Mouse (Mus musculus) inflammation-experienced regulatory T-cells, adult 6 months (primary cell): ENCODE measurements around the gene Orai1. TPM values are rescaled to one million over a fixed set of nuclear protein-coding genes. Genes with fewer than 3 reads are reported as not detected.

Experiments
- ATAC-seq: one replicate; pipeline ENCODE4 v1.8.0; 2017
- polyA plus RNA-seq, 3 experiments: library from polyadenylated mRNA; unstranded; fragments of 100-300 nt; shearing (Covaris generic); gene quantifications; one replicate each; pipeline ENCODE4 v1.2.1; 2017

Gene Orai1
- polyA plus RNA-seq, 3 experiments from 2014 or later, result 7.3 to 10.0 (median 8.0) TPM

GRCm38 (mm10) chr5:122997205-122998204, 17.4 kb upstream of the Orai1 start:
- ATAC-seq, result no peak

GRCm38 (mm10) chr5:123000901-123001300, 14.0 kb upstream of the Orai1 start:
- no peak for ATAC-seq

GRCm38 (mm10) chr5:123005716-123006592, 8.9 kb upstream of the Orai1 start:
- no peak for ATAC-seq

GRCm38 (mm10) chr5:123008877-123009493, 5.9 kb upstream of the Orai1 start:
- no peak for ATAC-seq

DNA sequence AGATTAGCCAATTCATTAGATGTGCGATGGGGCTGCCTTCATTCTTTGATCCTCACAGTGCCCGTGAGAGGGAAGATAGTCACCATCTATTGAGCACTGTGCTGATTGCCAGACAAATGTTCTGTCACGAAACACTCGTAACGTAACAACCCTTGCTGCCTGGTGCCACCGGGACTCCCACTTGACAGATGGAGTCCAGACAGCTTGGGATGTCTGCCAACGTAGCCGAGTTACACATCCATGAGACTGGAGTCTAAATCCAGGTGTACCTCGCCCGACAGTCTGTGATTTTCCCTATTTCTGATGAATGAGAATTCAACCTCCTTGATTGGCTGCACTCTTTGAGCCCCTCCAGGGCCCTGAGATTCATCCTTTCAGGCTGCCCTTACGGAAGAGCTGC, 5.0 kb upstream of the Orai1 start:
- ATAC-seq, result no peak

- no peak for ATAC-seq
Observed at GRCm38 (mm10) chr5:123010806-123011205, 4.1 kb upstream of the Orai1 start.

DNA sequence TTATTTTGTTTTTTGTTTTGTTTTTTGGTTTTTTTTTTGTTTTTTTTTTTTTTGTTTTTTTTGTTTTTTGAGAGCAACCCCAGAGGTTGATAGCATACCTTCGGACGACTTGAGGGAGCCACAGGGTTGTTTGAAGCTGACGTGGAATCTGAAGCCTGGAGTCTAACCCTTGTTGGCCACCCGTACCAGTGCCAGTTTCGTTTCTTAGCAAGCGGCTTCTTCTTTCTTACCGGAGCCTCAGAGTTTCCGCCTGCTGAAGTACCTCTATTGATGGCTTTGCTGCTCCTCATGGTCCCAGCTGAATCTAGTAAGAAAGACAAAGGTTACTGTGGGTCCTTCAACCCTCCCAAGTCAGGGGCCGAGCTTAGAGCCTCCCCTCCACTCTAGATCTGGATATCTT, 3.2 kb upstream of the Orai1 start:
- ATAC-seq, result no peak

- no peak for ATAC-seq
Observed at GRCm38 (mm10) chr5:123013599-123014315, 1.1 kb upstream of the Orai1 start.

DNA sequence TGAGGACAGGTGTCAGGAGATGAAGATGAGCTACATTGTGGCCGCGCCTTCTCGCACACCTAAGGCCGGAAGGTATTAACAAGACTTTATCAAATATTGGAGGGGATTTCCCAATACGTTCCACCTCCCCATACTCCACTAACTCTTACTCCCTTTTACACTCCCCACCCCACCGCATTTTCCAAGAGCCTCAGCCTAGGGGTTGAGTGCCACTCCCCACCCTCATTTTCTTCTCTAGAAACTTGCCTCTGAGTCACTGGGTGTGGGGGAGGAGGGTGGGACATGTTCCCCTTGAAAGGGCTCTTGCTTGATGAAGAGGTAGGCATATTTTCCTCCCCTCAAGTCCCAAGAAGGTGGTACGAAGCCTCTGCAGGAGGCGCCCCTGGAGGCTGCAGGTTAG, 1.0 kb downstream of the Orai1 start:
- ATAC-seq, result peak; percentile 67

- no peak for ATAC-seq
Observed at GRCm38 (mm10) chr5:123017504-123017903, 2.6 kb downstream of the Orai1 start.

DNA sequence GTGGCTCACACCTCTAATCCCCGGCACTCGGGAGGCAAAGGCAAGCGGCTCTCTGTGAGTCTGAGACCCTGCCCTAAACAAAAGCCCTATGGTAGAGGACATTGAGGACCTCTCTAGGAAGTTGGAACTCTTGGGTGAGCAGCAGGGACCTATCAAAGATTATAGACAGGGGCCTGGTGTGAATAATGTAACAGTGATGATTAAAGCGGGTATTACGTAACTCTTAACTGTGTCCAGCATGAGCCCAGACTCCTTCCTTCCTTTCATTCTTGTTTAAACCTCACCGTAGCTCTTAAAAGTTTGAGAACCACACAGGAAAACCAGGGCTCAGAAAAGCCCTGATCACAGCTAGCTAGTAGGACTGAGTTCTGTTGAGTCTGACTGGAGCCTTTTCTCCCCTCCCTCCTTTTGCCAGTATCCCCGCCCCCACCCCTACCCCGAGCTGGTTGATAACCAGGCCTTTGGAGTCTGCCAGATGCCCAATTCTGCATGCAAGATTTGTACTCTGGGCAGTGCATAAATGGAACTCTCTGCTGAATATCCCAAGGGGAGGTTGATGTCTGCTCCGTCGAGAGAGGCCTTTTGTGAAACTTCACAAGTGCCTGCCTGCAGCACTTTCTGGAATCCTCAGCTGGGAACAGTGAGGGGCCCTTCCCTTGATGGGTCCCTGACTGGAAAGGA, 4.6 kb downstream of the Orai1 start:
- no peak for ATAC-seq

DNA sequence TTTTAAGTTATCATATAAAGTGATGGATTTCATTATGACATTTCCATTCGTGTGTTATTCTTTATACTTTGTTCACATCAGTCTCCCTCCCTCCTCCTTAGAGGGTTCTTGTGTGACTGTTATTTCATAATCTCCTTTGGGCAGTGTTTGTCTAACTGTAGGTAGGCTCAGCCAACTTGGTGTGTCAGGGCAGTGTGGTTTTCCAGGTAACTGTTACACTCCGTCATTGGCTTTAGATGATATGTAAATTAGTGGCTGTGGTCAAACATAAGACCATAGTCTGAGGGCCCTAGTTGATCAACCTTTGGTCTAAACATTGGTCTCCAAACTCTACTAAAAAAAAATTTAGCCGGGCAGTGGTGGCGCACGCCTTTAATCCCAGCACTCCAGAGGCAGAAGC, 5.6 kb downstream of the Orai1 start:
- ATAC-seq, result no peak

DNA sequence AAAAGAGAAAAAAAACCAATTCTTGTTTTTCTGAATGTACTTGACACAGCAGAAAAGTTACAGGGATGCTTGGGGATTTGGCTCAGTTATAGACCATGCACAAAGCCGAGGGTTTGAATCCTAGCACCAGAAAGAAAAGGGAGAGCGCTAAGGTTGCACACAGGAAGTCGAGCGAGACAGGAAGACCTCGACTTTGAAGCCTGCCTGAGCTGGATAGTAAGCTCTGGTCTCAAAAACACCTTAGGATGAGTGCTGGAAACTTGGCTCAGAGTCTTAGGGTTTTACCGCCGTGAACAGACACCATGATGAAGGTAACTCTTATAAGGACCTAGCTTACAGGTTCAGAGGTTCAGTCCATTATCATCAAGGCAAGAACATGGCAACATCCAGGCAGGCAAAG, 6.6 kb downstream of the Orai1 start:
- ATAC-seq, result peak; percentile 76

GRCm38 (mm10) chr5:123023049-123023448, 8.2 kb downstream of the Orai1 start:
- ATAC-seq, result no peak

DNA sequence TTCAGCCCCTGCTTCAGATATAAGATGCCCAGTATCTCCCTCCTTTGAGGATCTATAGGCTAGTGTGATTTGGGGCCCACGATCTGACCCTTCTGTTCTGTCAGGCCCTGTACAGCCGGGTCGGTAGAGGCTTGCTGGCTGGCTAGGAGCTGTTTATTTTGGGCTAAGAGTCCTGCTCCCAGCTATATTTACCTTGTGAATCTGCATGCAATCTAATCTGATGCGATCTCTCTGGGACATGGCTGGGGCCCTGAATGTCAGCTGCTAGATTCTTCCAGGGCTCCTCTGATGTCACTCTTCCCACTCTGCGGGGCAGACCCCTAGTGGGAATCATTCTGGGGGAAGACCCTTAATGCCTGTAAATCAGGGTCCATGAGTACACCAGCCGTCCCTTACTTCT, 9.4 kb downstream of the Orai1 start:
- ATAC-seq, result no peak

DNA sequence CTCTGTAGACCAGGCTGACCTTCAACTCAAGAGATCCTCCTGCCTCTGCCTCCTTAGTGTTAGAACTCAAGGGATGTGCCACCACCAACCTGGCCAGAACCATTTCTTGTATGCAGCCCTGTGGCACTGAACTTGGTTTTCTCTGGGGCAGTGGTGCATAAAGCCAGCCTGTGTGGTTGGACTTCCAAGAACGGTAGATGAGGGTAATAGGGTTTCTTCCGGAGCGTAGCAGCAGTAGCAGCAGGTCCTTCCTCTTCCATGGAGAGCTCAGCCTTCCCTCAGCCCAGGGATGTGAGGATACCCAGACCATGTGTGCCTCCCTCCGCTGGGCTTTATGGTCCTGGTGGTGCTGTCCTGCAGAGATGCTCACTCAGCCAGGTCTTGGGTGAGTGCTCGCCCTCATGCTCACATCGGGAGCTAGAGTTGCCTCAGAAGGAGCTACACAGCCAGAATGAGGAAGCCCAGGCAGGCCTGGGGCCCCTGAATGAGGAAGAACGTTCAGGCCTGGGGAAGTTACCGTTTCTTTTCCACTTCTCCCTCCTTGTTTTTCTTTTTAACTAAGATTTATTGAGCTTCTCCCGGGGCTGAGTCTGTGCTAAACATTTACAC, 10.2 kb downstream of the Orai1 start:
- no peak for ATAC-seq

GRCm38 (mm10) chr5:123026414-123026813, 11.5 kb downstream of the Orai1 start:
- no peak for ATAC-seq

- ATAC-seq, result no peak
Observed at GRCm38 (mm10) chr5:123027436-123027835, 12.6 kb downstream of the Orai1 start.

GRCm38 (mm10) chr5:123029729-123030128, 14.9 kb downstream of the Orai1 start:
- ATAC-seq, result no peak

DNA sequence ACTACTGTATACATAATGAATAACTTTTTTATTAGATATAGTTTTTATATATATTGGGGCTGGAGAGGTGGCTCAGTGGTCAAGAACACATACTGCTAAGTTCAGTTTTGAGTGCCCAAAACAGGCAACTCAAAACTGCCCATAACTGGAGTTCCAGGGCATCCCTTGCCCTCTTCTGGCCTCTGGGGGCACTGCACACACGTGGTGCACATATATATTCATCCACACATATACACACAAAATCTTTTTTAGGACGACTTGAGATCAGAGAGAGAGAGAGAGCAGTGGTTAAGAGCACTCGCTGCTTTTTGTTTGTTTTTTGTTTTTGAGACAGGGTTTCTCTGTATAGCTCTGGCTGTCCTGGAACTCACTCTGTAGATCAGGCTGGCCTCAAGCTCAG, 16.4 kb downstream of the Orai1 start:
- ATAC-seq, result no peak

DNA sequence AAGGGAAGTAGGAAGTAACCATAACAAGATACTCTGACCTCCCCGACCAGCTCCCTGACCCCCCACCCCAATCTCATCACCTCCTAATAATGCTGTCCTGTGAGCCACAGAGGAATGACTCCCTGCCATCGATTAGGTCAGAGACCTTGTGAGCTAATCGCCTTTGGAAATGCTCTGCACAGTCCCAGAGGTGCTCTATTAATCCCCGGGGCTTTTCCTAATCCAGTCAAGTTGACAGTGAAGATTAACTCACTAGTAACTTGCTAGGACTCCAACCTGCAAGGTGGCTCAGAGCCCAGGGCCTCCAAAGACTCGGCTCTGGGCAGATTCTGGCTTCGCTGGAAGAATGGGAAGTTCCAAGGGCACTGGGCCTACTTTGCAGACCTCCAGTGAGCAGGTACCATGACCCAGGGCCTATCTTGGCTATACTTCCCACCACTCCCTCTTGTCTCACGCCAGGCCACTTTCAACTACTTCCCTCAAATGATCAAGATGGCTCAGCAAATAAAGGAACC, 18.8 kb downstream of the Orai1 start:
- no peak for ATAC-seq
